Mouse (Mus musculus): ENCODE measurements around the gene Efs. TPM values are rescaled to one million over a fixed set of nuclear protein-coding genes. Genes with fewer than 3 reads are reported as not detected.

Gene Efs
- polyA plus RNA-seq, 1 experiment, result 3.5 TPM

- WGBS, result 60% methylated on average over 5 of the region's 5 CpGs
Observed at GRCm38 (mm10) chr14:54929801-54930200, 3.9 kb upstream of the Efs start.

GRCm38 (mm10) chr14:54927296-54927695 is 1.4 kb upstream of the Efs start:
- 37% methylated on average over 7 of the region's 7 CpGs for WGBS
- no peak for DNase-seq (ENCODE audit: low read depth, low spot score)

More at GRCm38 (mm10) chr14:54929801-54930200, 3.9 kb upstream of the Efs start:
- no peak for DNase-seq (ENCODE audit: low read depth, low spot score)

- DNase-seq (ENCODE audit: low read depth, low spot score), result no peak
- 1% methylated on average over 56 of the region's 58 CpGs for WGBS
Observed at GRCm38 (mm10) chr14:54926401-54927158, 654 bp upstream of the Efs start.

GRCm38 (mm10) chr14:54924641-54925348 is 1.1 kb downstream of the Efs start:
- 36% methylated on average over 7 of the region's 7 CpGs for WGBS
- DNase-seq (ENCODE audit: low read depth, low spot score), result no peak

- no peak for DNase-seq (ENCODE audit: low read depth, low spot score)
- 77% methylated on average over 16 of the region's 16 CpGs for WGBS
Observed at GRCm38 (mm10) chr14:54920076-54920685, 5.7 kb downstream of the Efs start.

- 23% methylated on average over 10 of the region's 10 CpGs for WGBS
- DNase-seq (ENCODE audit: low read depth, low spot score), result no peak
Observed at GRCm38 (mm10) chr14:54913343-54913742, 12.6 kb downstream of the Efs start.

GRCm38 (mm10) chr14:54912886-54913285 is 13.0 kb downstream of the Efs start, which contains the start of gene Slc22a17:
Gene Slc22a17 (minus strand): TSS chr14:54913132.
- no peak for DNase-seq (ENCODE audit: low read depth, low spot score)

GRCm38 (mm10) chr14:54912109-54912850 is 13.6 kb downstream of the Efs start:
- 4% methylated on average over 67 of the region's 69 CpGs for WGBS
- DNase-seq (ENCODE audit: low read depth, low spot score), result no peak

More at GRCm38 (mm10) chr14:54912886-54913285, 13.0 kb downstream of the Efs start, which contains the start of gene Slc22a17:
- under 1% methylated on average over 28 of the region's 28 CpGs for WGBS

- DNase-seq (ENCODE audit: low read depth, low spot score), result no peak
- 80% methylated on average over 7 of the region's 7 CpGs for WGBS
Observed at GRCm38 (mm10) chr14:54908682-54909081, 17.2 kb downstream of the Efs start.

GRCm38 (mm10) chr14:54903641-54904040 is 22.3 kb downstream of the Efs start:
- WGBS, result 75% methylated on average over 4 of the region's 4 CpGs
- no peak for DNase-seq (ENCODE audit: low read depth, low spot score)

GRCm38 (mm10) chr14:54900383-54900782 is 25.5 kb downstream of the Efs start:
- WGBS, result under 1% methylated on average over 3 of the region's 3 CpGs
- DNase-seq (ENCODE audit: low read depth, low spot score), result no peak

GRCm38 (mm10) chr14:54897445-54897844 is 28.5 kb downstream of the Efs start:
- WGBS, result 42% methylated on average over 2 of the region's 2 CpGs

GRCm38 (mm10) chr14:54894296-54895151 is 31.4 kb downstream of the Efs start:
- WGBS, result under 1% methylated on average over 54 of the region's 54 CpGs
- DNase-seq (ENCODE audit: low read depth, low spot score), result no peak

More at GRCm38 (mm10) chr14:54897445-54897844, 28.5 kb downstream of the Efs start:
- DNase-seq (ENCODE audit: low read depth, low spot score), result no peak

GRCm38 (mm10) chr14:54893651-54894181 is 32.2 kb downstream of the Efs start:
- peak; percentile 99 for DNase-seq (ENCODE audit: low read depth, low spot score)
- under 1% methylated on average over 38 of the region's 38 CpGs for WGBS

- WGBS, result 93% methylated on average over 3 of the region's 3 CpGs
- no peak for DNase-seq (ENCODE audit: low read depth, low spot score)
Observed at GRCm38 (mm10) chr14:54892200-54892599, 33.7 kb downstream of the Efs start, which contains the start of gene Pabpn1. Gene Pabpn1 (plus strand): TSS chr14:54892500.

GRCm38 (mm10) chr14:54885309-54885708 is 40.6 kb downstream of the Efs start:
- 85% methylated on average over 11 of the region's 11 CpGs for WGBS
- DNase-seq (ENCODE audit: low read depth, low spot score), result no peak

GRCm38 (mm10) chr14:54884022-54884712 is 41.8 kb downstream of the Efs start:
- no peak for DNase-seq (ENCODE audit: low read depth, low spot score)
- WGBS, result 16% methylated on average over 21 of the region's 21 CpGs
